Mouse (Mus musculus): ENCODE measurements at regions not wholly inside any gene's neighbourhood (a gene's known extent, or its start where the extent isn't known, plus 50 kb on each side); places are given as distances from the start of the nearest gene placed in this dataset.

DNA sequence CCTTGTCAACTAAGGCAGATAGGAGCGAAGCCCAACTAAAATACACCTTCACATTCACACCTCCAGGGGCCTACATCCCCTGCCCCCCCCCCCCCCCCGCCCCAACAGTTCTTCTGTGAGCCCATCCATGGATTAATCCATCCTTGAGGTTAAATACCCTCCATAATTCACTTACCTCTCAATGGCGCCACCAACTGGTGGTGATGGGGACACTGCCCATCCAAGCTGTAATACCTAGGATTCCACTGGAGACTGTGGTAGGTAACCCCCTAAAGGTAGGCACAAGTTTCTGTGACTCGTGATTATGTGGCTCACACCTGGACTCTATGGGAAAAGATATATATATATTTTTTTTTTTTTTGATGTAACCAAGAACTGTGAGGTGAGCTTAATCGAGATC, 216.4 kb upstream of the Sdk2 start:
- TF ChIP-seq CTCF (IDR thresholded peaks at IDR 0.05) (peak; percentile 69), POLR2A (IDR thresholded peaks at IDR 0.05; ENCODE audit: insufficient read depth, low read depth, low read length) (no peak), EP300 (IDR thresholded peaks at IDR 0.05; ENCODE audit: insufficient read depth, low read depth, low read length) (no peak)

All from heart, adult 2 months (tissue).